Mouse (Mus musculus) mesoderm, embryonic 11.5 days (tissue): Measurements from ENCODE around the gene Mucl3.

ENCODE experiments used
- DNase-seq: peaks from one replicate; pipeline ENCODE4 v3.0.0-alpha.2; 2012; ENCODE audit warnings: low read depth, low spot score

The Mucl3 gene

DNA sequence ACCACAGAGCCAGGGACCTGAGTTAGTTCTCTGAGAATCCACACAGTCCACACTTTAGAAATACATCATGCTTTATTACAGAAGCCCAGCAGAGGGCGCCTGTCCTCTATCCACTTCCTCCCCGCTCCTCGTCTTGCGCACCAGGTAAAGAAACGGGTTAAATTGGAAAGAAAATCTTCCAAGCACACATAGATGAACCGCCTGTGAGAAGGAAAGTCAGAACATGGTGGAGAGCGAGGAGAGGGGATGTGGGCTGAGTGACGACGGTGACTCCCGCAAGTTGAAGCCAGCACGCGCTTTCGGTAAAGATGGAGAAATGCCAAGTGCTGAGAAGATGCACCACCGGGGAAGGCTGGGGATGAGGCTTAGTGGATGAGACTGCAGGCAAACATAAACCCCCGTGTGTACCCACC lies 7.8 kb downstream of the Mucl3 start:
- peak; percentile 81 for DNase-seq

DNA sequence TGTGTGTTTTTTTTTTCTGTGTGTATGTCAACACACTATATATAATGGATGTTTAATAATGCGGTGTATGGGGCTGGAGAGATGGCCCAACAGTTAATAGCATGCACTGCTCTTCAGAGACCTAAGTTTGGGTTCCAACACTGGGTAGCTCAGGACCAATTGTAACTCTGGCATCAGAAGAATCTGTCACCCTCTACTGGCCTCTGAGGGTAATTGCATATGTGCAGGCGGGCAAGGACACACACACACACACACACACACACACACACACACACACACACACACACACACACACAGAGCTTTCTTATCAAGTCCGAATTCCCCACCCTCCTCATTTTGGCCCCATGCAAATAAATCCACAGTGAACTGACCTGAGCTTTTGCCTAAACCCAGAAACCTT lies 8.3 kb downstream of the Mucl3 start:
- DNase-seq, result no peak

DNA sequence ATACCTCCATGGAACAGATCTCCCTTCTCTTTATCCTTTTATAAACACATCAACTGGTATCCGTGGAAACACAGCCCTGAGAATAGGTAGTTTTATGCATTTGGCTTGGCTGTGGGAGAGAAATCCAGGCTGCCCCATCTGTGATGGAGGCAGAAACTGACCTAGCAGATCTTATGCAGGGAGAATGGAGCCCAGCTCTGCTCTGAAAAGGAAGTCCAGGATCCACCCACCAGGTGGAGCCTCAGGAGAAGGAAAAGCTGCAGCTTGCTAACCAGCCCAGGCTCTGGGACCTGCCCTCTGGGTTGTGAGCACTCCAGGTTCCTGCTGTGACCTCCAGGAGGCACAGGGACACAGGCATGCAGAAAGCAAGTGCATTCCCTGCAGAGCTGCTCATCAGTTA lies 9.5 kb downstream of the Mucl3 start:
- DNase-seq, result peak; percentile 28

DNA sequence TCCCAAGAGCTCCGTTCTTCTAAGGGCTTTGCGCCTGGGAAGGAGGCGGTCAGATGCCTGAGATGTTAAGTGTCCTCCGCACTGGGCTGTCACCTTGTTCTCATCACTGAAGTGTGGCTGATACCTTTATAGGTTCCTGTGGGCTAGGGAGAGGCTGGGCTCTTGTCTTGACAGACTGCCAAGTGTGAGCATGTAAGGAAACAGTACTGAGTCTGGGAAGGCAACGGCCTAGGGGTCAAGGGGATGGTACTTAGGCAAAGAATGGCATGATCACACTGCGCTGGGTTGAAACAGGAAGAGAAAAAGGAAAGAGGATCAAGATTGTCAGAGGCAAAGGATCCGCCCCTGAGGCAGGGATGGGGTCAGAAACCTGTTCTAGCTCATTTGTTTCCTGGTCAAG lies 17.0 kb downstream of the Mucl3 start, which contains the start of gene Gm9573:
TSS of gene Gm9573 (minus strand) at position 101 of the 400 bp plus-strand sequence.
- no peak for DNase-seq

DNA sequence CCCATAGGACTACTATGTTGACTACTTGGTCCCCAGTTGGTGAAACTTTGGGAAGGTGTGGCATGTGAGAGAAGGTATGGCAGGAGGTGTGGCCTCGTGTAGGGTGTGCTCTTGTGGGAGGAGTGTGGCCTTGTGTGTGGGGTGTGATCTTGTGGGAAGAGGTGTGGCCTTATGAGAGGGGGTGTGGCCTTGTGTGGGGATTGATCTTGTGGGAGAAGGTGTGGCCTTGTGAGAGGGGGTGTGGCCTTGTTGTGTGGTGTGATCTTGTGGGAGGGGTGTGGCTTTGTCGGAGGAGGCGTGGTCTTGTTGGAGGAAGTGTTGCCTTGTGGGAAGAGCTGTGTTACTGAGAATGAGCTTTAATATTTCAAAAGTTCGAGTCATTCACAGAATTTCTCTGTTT lies 26.4 kb downstream of the Mucl3 start:
- DNase-seq, result no peak

DNA sequence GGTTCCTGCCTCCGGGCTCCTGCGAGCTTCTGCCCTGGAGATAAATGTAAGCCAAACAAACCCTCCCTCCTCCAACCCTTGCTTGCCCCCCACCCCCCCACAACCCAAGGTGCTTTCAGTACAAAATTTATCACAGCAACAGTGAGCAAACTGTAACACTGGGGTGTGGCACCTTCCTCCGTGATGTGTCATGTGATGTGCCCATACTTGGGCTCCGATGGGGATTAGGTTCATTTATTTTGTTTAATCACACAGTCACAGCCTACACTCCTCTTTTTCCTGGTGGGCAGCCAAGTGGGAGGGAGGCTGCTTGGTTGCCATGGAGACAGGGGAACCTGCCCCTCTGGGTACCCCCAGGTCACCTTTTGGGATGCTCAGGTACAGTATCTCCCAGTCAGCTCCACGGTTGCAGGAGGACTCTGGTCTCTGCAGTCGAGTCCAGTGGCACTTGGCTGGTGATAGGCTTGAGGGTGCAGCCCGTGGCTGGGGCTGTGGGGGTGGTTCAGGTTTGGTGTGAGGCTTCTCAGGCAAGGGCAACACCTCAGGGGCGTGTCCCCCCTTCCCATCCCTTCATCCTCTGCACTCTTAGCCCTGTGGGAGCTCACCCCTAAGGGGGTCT lies 41.6 kb downstream of the Mucl3 start:
- no peak for DNase-seq

DNA sequence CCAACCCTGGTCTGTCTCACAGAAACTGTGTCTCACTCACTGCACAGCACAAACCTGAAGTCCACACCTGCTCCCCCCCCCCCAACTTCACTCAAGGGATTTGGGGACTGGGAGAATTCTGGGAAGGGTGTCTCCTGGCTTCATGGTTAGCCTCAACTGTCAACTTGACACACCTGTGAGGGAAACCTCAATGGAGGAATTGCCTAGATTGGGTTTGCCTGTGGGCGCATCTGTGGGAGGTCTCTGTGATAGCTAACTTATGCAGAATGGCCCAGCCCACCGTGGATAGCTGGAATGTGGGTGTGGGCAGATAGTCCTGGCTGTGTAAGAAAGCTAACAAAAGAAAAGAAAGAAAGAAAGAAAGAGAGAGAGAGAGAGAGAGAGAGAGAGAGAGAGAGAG lies 42.2 kb downstream of the Mucl3 start, which contains the start of gene Sfta2:
TSS of gene Sfta2 (plus strand) at position 301 of the 400 bp plus-strand sequence.
- DNase-seq, result no peak

DNA sequence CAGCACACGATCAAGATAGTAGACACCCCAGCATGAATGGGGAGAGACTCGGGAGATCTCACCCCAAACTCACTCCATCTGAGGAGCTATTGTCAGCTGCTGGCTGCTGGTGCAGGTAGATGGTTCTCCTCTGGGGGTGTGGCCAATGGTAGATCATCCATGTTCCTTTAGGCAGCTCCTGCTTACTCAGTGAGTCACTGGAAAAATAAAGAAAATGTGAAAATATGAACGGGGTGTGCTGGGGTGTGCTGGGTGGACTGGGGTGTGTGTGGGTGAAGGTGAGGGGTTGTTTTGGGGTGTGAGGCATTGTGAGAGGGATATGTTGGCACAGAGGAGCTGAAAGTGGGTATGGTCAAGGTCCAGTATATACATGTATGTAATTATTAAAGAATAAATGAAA lies 46.1 kb downstream of the Mucl3 start:
- no peak for DNase-seq

DNA sequence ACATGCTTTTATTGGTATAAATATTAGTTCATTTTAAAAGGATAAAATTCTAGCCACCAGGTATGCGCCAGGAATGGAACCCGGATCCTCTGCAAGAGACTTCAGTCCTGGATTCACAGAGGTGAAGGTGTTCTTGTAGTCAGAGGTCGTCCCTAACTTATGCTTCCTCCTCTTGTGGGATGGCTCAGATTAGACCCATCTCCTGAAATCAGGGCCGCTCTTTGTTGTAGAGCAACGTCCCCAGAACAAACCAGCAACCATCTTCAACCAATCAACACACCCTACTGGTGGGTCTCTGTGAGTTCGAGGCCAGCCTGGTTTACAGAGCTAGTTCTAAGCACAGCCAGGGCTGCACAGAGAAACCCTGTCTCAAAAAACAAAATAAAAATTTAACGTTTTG lies 49.0 kb downstream of the Mucl3 start:
- no peak for DNase-seq

DNA sequence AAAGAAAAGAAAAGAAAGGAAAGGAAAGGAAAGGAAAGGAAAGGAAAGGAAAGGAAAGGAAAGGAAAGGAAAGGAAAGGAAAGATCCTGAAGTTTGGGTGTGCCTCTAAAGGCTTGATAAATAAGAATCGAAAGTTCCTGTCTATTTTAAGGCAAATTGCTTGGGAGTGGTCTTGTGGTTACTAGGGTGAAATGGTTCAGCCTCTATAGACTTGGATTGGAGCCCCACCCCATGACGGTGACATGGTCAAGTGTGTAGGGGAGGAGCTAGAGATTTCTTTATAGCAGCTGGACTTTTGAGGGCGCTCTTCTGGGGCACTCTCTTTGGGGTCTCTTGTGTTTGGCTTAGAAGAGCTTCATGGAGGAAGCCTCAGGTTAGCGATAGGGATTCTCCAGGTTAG lies 49.7 kb downstream of the Mucl3 start:
- no peak for DNase-seq

DNA sequence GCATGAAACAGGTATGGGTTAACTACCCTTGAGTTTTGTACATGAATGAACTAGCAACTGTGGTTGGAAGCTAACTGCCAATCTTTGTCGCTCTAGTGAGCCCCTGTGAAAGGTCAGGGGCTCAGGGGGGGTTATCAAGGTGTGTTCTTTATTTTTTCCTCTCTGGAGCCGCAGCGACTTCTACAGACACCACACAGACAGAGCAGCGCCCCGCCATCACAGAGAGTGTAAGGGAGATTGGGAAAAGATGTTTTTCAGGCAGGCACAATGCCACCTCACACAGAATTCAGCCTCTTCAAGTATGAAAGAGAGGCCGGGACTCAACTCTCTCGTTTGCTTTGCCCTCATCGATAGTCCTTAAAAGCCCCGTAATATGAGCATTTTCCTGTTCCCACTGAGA lies 51.4 kb downstream of the Mucl3 start:
- DNase-seq, result no peak

DNA sequence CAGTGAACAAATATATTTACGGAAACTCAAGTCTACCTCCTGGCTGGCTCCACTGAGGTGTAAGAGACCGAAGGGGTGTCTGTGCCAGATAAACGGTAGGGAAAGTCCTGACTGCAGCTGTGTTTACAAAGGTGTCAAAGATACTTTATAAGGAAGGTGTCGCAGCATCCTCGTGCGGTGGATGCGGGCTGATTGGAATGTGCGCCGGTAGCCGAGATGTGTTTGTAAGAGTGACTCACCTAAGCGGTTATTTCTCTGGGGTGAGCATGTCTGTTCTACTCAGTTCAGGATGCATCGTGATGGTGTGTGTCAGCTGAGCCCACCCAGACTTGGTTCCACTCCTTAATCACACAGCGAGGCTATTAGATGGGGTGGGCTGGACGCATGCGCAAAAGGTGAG lies 51.8 kb downstream of the Mucl3 start:
- no peak for DNase-seq

DNA sequence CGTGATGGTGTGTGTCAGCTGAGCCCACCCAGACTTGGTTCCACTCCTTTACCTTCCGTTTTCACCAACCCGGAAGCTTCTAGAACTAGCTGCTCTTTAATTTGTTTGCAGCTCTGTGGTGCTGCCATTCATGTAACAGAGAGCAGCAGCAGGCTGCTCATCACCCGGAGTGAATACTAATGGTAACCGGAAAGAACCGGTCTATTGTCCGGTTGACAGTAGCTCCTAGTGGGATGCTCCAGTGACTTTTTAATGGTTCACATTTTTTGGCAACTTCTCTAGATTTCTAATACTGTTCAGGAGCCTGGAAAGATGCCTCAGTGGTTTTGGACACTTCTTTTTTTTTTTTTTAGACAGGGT lies 52.3 kb downstream of the Mucl3 start:
- DNase-seq, result no peak

DNA sequence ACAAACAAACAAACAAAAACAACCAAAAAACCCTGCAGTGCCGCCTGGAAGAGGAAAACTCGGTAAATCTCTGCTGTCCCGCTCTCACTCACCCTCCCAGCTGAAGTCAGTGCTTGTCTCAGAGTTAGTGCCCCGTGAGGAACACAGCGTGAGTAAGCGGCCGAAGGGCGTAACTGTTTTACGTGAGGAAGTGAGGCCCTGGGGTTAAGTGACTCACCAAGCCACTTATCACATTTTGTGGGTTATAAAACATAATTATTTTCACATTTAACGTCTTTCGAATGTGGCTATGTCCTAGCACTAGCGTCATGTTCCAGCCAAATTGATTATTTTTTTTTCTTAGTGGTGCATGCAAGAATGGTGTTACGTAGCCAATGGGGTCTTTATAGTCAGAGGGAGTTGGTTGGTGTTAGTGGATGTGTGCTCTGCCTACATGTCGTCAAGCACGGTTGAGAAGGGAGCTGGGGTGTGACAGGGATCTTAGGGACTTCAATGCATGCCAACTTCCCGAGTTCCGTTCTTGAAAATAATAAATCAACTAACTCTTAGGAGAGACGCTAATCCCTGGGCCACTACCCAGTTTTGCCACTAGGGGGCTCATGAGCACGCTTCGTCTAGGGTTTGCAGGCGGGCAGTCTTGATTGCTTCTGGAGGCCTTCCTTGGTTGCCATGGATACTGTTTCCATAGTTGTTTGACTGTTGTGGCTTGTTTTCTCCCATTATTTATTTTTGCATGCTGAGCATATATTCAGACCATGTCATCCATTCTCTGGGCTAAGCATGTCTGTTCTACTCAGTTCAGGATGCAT lies 52.9 kb downstream of the Mucl3 start:
- DNase-seq, result peak; percentile 90

DNA sequence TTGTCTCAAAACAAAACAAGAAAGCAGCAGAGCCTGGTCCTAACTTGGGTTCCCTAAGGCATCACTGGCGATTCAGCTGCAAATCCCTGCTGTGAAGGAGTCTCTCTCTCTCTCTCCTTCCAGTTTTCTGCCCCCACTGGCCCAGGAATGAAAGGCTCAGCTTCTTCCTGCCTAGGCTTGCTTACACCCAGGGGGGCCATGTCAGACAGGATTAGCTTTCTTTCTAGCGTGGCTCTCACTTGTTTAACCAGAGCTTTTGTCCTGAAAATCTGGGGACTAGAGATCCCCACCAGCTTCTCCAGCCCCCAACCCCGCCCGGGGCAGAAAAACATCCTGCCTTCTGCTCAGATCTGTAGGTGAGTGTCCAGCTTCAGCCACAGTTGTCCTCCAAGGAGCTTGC lies 55.1 kb downstream of the Mucl3 start:
- no peak for DNase-seq

DNA sequence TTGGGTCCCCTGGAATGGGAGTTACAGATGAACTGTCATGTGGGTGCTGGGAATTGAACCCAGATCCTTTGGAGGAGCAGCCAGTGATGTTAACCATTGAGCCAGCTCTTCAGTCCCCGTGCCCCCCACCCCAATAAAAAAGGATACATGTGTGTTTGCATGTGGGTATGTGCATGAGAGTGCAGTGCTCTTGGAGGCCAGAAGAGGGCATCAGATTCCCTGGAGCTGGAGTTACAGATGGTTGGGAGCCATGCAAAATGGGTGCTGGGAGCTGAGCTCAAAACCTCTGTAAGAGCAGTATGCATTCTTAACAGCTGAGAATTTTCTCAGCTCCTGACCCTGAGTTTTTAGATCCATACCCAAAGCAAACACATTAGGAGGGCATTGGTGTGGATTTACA lies 56.2 kb downstream of the Mucl3 start:
- no peak for DNase-seq
